Mouse (Mus musculus) right cerebral cortex, postnatal 14 days (tissue): Measurements from ENCODE around the gene Gm5460.

Experiments used
- DNase-seq: peaks from one replicate; pipeline ENCODE4 v3.0.0; 2022

The Gm5460 gene

DNA sequence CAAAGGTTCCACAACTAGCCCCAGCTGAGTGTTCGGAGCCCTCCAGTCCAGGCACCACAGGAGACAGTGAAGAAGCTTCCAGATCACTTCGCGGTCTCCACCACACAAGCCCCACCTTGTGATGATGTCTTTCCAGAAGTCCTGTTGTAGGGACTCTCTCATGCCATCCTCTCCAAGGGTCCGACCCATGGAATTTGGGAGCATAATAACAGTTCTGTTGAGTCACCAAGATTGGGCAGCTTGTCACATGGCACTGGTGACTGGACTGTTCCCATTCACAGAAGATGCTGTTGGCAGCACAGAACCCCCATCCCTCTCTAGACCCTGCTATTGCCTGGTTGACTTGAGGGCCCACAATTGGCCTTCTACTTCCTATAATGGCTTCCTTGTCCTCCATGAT lies at the start of gene Gm5460:
Gene Gm5460 (plus strand): TSS at position 378 of the 400 bp plus-strand sequence.
- no peak for DNase-seq

- no peak for DNase-seq
Measured at GRCm38 (mm10) chr14:33972679-33973078, 43.9 kb upstream of the Gm5460 start.

DNA sequence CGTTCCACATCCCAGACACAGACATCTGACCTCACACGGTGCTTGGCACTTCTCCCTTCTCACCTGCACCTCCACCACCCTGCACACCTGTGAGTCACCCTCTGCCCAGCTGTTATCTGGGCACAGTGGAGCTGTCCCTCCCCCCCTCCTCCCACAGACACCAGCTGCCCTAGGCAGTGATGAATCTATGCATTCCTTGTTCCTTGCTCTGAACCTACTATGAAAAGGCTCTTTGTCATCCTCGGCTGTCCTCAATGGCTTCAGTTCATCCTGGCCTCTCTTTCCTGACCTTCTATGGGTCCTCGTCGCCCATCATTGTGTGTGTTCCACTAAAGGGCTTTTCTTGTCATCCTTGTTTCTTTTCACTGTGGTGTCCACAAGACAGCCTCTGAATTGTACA lies 41.8 kb upstream of the Gm5460 start:
- no peak for DNase-seq

DNA sequence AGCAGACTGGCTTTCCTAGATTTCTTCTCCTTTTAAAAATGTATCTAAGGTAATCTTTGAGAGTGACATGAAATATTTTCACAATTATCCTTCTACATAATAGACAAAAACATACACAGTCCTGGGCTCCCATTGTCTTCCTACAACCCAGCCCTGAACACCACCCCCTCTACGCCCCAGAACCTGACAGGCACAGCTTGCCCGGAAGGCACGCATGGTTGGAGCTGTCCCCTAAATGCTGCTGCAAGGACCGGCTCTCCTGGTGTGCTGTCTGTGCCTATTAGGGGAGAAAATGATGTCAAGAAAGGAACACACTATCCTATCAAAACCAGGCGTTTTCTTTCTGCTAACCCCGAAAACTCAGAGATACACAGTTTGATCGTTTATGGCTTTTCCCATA lies 38.8 kb upstream of the Gm5460 start:
- DNase-seq: no peak

GRCm38 (mm10) chr14:33978604-33979059 lies 37.9 kb upstream of the Gm5460 start, which contains the start of gene Zfp488:
Gene Zfp488, minus strand, starts transcription at chr14:33978764.
- DNase-seq: no peak

GRCm38 (mm10) chr14:33989201-33989600 lies 27.4 kb upstream of the Gm5460 start:
- no peak for DNase-seq

DNA sequence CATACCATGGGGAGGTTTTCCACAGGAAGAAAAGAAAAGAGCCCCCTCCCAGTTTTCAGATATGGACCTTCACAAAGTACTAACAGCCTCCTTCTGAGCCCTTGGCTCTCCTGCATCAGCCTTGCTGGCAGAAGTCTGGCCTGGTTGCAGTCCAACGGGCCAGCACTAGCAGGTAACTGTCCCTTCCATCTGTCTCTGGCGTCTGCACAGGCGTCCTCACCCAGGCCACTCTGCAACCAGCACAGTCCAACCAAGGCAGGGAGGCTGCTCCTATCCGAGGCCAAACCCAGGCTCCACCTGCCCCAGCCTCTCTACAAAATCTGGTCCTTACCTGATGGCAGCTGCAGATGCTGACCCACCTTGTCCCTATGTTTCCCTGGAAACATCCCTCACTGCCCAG lies 24.6 kb upstream of the Gm5460 start:
- no peak for DNase-seq

DNA sequence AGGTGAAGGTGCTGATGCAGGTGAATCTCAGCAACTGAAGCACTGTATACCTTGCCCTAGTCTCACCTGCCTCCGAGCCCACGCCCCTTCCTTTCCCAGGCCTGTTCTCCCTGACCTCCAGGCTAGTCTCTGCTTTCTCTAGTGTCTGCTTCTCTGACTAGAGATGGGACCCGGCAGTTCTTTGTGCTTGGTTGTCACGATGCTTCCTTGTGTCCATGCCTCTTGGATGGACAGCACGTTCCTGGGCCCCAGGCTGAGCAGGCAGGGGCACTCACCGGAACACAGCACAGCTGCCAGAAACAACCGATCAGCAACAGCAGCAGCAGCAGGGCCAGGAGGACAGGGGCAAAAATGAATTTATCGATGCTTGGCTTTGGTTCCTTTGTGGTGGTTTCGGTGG lies 23.5 kb upstream of the Gm5460 start:
- no peak for DNase-seq

DNA sequence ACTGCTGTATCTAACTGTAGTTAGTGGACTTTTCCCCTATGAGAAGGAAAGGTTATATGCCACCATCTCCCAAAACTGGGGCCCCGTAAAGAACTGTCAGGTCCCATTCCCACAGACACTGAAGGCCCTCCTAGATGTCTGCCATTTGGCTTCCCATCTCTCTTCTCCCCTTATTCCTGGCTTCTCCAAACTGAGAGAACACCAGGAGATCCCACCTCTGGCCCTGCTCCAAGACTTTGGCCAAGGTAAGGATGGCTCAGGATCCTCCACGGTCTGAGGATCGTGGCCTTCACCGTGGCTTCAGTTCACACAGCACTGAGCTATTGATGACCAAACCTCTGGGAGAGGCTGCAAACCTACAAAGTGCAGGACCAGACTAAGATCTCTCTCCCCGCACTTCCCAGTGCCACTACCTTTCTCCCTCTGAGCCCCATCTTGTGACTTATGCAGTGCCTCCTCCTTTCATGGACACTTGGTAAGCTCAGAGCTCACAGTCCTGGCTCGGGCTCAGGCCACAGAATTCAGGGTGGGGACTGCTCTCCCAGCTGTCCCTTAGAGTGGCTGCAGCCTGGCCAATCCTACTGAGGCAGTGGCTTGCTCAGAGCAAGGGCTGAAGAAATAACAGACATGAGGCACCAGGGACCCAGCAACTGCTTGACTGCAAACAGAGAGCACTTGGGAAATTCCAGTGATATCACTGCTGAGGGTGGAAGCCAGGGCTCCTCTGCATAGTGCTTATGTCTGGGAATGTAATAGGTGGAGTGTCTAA lies 22.9 kb upstream of the Gm5460 start:
- DNase-seq: no peak

GRCm38 (mm10) chr14:33997427-33997826 lies 19.1 kb upstream of the Gm5460 start:
- DNase-seq: no peak

GRCm38 (mm10) chr14:34000076-34000475 lies 16.5 kb upstream of the Gm5460 start:
- no peak for DNase-seq

- DNase-seq: no peak
Measured at GRCm38 (mm10) chr14:34001445-34001844, 15.1 kb upstream of the Gm5460 start.

GRCm38 (mm10) chr14:34002358-34002757 lies 14.2 kb upstream of the Gm5460 start:
- no peak for DNase-seq

DNA sequence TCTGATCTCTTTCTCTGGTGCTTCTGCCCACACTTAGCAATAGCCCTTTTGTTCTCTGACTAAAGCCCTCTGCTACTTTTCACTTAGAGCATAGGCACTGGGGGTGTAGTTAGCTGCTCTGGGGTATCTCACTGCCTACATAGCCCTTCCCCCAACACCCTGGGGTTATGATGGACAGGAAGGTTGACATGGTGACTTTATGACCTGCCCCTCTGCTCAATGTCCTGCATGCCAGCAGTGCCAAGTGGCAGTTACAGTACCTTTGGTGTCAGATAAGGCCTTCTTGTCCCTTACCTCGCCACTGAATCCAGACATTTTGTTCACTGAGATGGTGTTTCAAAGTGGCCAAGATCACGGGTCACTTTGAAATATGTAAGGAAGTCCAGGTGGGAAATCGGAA lies 1.5 kb upstream of the Gm5460 start, which contains the start of gene Gm30083:
Gene Gm30083 (minus strand): TSS at position 120 of the 400 bp plus-strand sequence.
- no peak for DNase-seq

DNA sequence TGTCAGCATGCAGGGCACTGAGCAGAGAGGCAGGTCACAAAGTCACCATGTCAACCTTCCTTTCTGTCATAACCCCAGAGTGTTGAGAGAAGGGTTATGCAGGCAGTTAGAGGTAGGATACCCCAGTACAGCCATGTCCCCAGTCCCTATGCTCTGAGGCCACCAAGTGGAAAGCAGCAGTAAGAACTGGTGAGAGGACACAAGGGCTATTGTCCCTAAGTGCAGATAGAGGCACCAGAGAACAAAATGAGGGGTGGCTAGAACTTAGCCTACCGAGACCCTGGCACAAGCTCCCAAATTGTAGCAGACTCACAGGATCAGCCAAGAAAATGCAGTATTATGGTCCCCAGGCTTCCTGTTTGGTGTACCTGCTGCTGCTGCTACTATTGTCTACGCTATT lies 380 bp downstream of the Gm5460 start:
- DNase-seq: no peak

DNA sequence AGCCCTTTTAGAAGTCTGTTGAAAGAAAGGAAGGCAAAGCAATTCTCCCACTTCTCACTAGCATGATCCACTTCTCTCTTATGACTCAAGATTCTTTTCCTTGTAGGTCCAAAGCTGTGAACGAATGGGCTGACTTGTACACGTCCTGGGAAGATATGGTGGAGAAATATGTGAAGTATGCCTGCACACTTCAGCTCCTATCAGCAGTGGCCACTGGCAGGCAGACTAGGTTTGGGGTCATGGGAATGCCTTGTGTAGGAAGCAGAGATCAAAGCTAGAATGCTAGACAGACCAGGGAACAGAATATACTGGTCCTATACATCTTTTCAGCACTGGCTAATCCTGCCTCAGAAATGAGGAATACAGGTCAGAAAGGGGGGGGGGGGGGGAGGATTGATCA lies 10.2 kb downstream of the Gm5460 start:
- no peak for DNase-seq

DNA sequence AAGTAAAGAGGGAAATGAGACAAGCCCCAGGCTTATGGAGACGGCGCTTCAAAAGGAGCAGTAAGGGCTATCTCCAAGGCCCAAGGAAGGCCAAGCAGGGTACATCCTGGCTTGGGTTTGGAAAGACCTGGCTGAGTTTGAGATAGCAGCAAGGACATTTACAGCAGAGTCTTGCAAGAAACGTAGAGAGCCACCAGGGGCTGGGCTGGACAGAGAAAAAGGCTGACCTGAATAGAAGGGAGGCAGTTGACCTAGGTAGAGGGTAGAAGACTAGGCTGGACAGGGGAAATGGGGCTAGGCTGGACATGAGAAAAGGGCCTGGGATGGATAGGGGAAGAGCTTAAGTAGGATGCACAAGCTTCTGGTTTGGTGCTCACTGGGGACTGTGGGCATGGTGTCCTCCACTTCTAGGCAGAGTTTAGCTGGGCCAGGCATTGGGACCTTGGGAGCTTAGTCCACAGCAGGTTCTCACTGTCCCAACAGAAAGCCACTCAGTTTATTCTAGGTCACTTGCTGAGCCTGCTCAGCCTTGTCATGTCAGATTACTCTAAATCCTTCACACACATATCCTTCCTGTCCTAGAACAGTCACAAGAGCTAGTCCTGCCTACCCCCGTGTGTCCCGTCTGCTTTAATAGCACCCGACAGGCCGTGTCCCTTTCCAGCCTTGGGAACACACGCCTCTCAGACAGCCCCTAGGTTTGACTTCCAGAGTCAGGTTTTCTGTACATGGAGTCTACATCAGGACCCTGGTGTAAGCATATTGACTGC lies 17.5 kb downstream of the Gm5460 start:
- DNase-seq: no peak

GRCm38 (mm10) chr14:34041241-34041640 lies 24.7 kb downstream of the Gm5460 start:
- DNase-seq: no peak

DNA sequence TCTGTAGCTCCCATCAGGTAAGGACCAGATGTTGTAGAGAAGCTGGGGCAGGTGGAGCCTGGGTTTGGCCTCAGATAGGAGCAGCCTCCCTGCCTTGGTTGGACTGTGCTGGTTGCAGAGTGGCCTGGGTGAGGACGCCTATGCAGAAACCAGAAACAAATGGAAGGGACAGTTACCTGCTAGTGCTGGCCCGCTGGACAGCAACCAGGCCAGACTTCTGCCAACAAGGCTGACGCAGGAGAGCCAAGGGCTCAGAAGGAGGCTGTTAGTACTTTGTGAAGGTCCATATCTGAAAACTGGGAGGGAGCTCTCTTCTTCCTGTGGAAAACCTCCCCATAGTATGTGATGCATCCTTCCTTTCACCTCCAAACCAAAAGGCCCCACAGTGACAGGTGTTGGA lies 26.8 kb downstream of the Gm5460 start:
- no peak for DNase-seq

DNA sequence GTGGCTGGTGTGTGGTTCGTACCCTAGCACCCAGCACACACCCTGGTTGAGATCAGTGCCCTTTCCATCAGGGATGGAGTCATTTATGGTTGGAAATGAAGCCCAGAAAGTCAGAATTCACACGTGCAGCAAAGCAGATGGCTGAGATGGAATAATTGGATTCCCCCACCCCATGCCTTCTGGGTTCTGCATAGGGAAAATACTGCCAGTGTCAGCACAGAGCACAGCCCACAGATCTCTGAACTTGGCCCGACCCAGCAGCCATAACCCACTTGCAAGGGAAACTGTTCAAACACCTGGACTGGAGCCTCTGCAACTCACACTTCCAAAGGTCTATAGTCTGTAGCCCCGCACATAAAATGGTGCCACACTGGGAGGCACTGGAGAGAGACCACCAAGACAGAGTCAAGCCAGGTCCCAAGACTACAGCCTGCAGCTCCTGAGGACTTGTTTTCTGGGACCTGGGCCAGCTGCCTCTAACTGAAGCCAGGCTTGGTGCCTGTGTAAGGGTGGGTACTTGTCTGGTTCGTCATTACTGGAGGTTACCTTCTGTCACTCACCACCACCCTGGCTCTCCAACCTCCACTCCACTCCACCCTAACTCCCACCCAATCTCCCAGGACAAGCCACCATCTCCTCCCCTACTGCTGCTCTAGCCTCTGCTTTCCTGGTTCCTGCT lies 33.7 kb downstream of the Gm5460 start:
- DNase-seq: no peak

GRCm38 (mm10) chr14:34052516-34052915 lies 36.0 kb downstream of the Gm5460 start, which contains the start of gene Antxrl:
Gene Antxrl, plus strand, starts transcription at chr14:34052707.
- DNase-seq: no peak

DNA sequence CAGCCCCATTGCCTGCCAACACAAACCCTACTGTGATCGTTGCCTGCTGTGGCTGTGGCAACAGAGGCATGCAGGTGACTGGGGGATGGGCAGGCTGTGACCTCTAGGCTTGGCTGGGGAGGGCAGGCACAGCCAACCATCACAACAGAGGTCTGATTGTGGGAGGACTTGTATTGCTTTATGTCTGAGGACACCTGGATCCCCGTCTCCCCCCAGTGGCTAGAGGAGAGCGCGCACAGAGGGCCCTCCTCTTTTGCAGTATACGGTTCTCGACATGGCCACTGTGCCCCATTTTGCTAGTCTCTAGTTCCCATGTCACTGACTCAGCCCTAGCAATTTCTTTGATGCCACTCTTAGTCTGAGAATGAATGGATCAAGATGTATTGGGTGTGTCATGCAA lies 55.1 kb downstream of the Gm5460 start:
- no peak for DNase-seq

DNA sequence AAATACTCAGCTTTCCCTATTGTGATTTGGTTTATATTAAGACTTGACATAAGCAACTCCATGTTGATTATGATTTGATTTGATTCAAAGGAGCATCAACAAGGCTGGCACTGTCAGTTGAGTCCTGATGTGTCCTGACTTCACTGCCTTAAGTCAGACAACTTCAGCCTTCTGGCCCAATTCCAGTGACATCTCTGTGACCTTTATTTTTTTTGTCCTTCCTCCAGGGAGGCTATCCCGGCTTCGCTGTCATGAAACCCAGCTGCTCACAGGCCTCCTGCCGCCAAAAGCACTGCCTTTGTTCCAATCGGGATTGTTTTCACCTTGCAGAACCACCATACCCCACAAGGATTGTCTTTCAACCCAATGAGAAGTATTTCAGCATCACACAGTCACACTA lies 58.8 kb downstream of the Gm5460 start:
- no peak for DNase-seq
